Mouse (Mus musculus) stomach, embryonic 15.5 days (tissue): ENCODE measurements at regions not wholly inside any gene's neighbourhood (a gene's known extent, or its start where the extent isn't known, plus 50 kb on each side); places are given as distances from the start of the nearest gene placed in this dataset.

ENCODE experiments used
- ATAC-seq: fragments of 200-750 bp; cut with Nextera tagmentation; 2 replicates; pipeline ENCODE4 v1.8.0; 2017; ENCODE audit warnings: low read depth, moderate number of reproducible peaks, moderate TSS enrichment; ENCODE audit not compliant: insufficient read depth, low FRiP score
- H3K27ac ChIP-seq: fragments of 300-500 bp; sonication (generic); 2 replicates; pipeline ENCODE4 v1.5.1; 2015; ENCODE audit warnings: mild to moderate bottlenecking, inconsistent platforms
- H3K27me3 ChIP-seq: fragments of 300-500 bp; sonication (generic); replicated peaks from 2 replicates; pipeline ENCODE4 v1.6.1; 2015; ENCODE audit warnings: inconsistent platforms
- H3K36me3 ChIP-seq: fragments of 300-500 bp; sonication (generic); 2 replicates; pipeline ENCODE4 v1.6.1; 2015; ENCODE audit warnings: inconsistent platforms
- H3K4me1 ChIP-seq: fragments of 300-500 bp; sonication (generic); 2 replicates; pipeline ENCODE4 v1.6.1; 2015; ENCODE audit warnings: inconsistent platforms
- H3K4me2 ChIP-seq: fragments of 300-500 bp; sonication (generic); 2 replicates; pipeline ENCODE4 v1.6.1; 2015; ENCODE audit warnings: mild to moderate bottlenecking, inconsistent platforms
- H3K4me3 ChIP-seq: fragments of 300-500 bp; sonication (generic); replicated peaks from 2 replicates; pipeline ENCODE4 v1.5.1; 2015; ENCODE audit warnings: inconsistent platforms
- H3K9ac ChIP-seq: fragments of 300-500 bp; sonication (generic); 2 replicates; pipeline ENCODE4 v1.6.1; 2015; ENCODE audit warnings: inconsistent platforms
- H3K9me3 ChIP-seq: fragments of 300-500 bp; sonication (generic); 2 replicates; pipeline ENCODE4 v1.6.1; 2016; ENCODE audit warnings: inconsistent platforms
- whole genome bisulfite sequencing: fragments of 180-500 bp; shearing (Covaris S2); methylation state at CpG from one replicate; pipeline ENCODE4 v1.1.7; 2015; 5-methylcytosine and 5-hydroxymethylcytosine counted together

- Histone ChIP-seq H3K9ac (no peak overlapping the region), H3K4me1 (no peaks in the 10 kb centered on the region), H3K4me3 (no peak overlapping the region), H3K27ac (no peak overlapping the region), H3K36me3 (no peaks in the 10 kb centered on the region), H3K9me3 (no peaks in the 10 kb centered on the region), H3K27me3 (no peaks in the 10 kb centered on the region), H3K4me2 (no peak overlapping the region)
- no peak for ATAC-seq
- 23% methylated on average over 5 of the region's 5 CpGs for WGBS
Measured at GRCm38 (mm10) chr11:48605223-48605824, 194.8 kb upstream of the Rack1 start.

- H3K27me3 ChIP-seq = no peaks in the 10 kb centered on the region
- WGBS = 64% methylated on average over 1 of the region's 1 CpGs
- no peak overlapping the region for H3K9ac ChIP-seq
- H3K36me3 ChIP-seq = no peaks in the 10 kb centered on the region
- 0 out of 2 replicates have a peak, but pooled peaks cover 4% of the 10 kb centered on the region for H3K4me1 ChIP-seq
- no peak overlapping the region for H3K4me3 ChIP-seq
- no peak overlapping the region for H3K4me2 ChIP-seq
- ATAC-seq = no peak
- H3K9me3 ChIP-seq = no peaks in the 10 kb centered on the region
- no peak overlapping the region for H3K27ac ChIP-seq
Measured at GRCm38 (mm10) chr11:48601096-48601495, 199.0 kb upstream of the Rack1 start.

- no peak overlapping the region for H3K9ac ChIP-seq
- H3K9me3 ChIP-seq = no peaks in the 10 kb centered on the region
Measured at GRCm38 (mm10) chr11:48599573-48600127, 200.5 kb upstream of the Rack1 start.

GRCm38 (mm10) chr11:48599033-48599432 lies 201.1 kb upstream of the Rack1 start:
- ATAC-seq = peak; percentile 47; the same call in 1 of the 2 replicates
- Histone ChIP-seq H3K27me3 (no peaks in the 10 kb centered on the region), H3K4me3 (no peak overlapping the region), H3K36me3 (no peaks in the 10 kb centered on the region), H3K9ac (no peak overlapping the region), H3K9me3 (no peaks in the 10 kb centered on the region), H3K4me1 (0 out of 2 replicates have a peak, but pooled peaks cover 4% of the 10 kb centered on the region), H3K4me2 (no peak overlapping the region), H3K27ac (no peak overlapping the region)

More at GRCm38 (mm10) chr11:48599573-48600127, 200.5 kb upstream of the Rack1 start:
- WGBS = 33% methylated on average over 5 of the region's 5 CpGs
- H3K4me1 ChIP-seq = 0 out of 2 replicates have a peak, but pooled peaks cover 4% of the 10 kb centered on the region
- no peak overlapping the region for H3K4me2 ChIP-seq
- H3K36me3 ChIP-seq = no peaks in the 10 kb centered on the region
- no peaks in the 10 kb centered on the region for H3K27me3 ChIP-seq
- peak; percentile 53; the same call in 1 of the 2 replicates for ATAC-seq
- H3K4me3 ChIP-seq = no peak overlapping the region
- H3K27ac ChIP-seq = peak overlapping the region; percentile 31; the same call in 1 of the 2 replicates

GRCm38 (mm10) chr11:48594429-48594828 lies 205.7 kb upstream of the Rack1 start:
- Histone ChIP-seq H3K36me3 (no peaks in the 10 kb centered on the region), H3K27me3 (no peaks in the 10 kb centered on the region), H3K4me3 (no peak overlapping the region), H3K9me3 (no peaks in the 10 kb centered on the region), H3K4me2 (no peak overlapping the region), H3K27ac (no peak overlapping the region), H3K9ac (no peak overlapping the region), H3K4me1 (no peaks in the 10 kb centered on the region)
- WGBS = 21% methylated on average over 5 of the region's 5 CpGs
- ATAC-seq = no peak

GRCm38 (mm10) chr11:48588833-48589649 lies 211.1 kb upstream of the Rack1 start:
- H3K36me3 ChIP-seq = no peaks in the 10 kb centered on the region
- ATAC-seq = no peak; the same call in 1 of the 2 replicates
- no peak overlapping the region for H3K27ac ChIP-seq
- H3K4me2 ChIP-seq = no peak overlapping the region
- no peaks in the 10 kb centered on the region for H3K4me1 ChIP-seq
- H3K27me3 ChIP-seq = no peaks in the 10 kb centered on the region
- H3K4me3 ChIP-seq = no peak overlapping the region
- H3K9me3 ChIP-seq = no peaks in the 10 kb centered on the region
- H3K9ac ChIP-seq = no peak overlapping the region
- 26% methylated on average over 9 of the region's 9 CpGs for WGBS

GRCm38 (mm10) chr11:48568769-48569168 lies 231.4 kb upstream of the Rack1 start:
- H3K9ac ChIP-seq = no peak overlapping the region
- ATAC-seq = no peak
- H3K9me3 ChIP-seq = no peaks in the 10 kb centered on the region
- 78% methylated on average over 3 of the region's 3 CpGs for WGBS
- H3K4me1 ChIP-seq = no peaks in the 10 kb centered on the region
- H3K4me2 ChIP-seq = no peak overlapping the region
- no peaks in the 10 kb centered on the region for H3K27me3 ChIP-seq
- H3K27ac ChIP-seq = no peak overlapping the region
- H3K4me3 ChIP-seq = no peak overlapping the region
- no peaks in the 10 kb centered on the region for H3K36me3 ChIP-seq

- Histone ChIP-seq H3K4me3 (no peak overlapping the region), H3K9ac (no peak overlapping the region), H3K36me3 (no peaks in the 10 kb centered on the region), H3K4me1 (no peaks in the 10 kb centered on the region), H3K4me2 (no peak overlapping the region), H3K27me3 (no peaks in the 10 kb centered on the region), H3K27ac (no peak overlapping the region), H3K9me3 (no peaks in the 10 kb centered on the region)
- ATAC-seq = no peak
- 55% methylated on average over 6 of the region's 6 CpGs for WGBS
Measured at GRCm38 (mm10) chr11:48567583-48568562, 232.3 kb upstream of the Rack1 start.

- Histone ChIP-seq H3K4me3 (no peak overlapping the region), H3K4me1 (no peaks in the 10 kb centered on the region), H3K9me3 (no peaks in the 10 kb centered on the region), H3K27me3 (no peaks in the 10 kb centered on the region), H3K27ac (no peak overlapping the region), H3K4me2 (no peak overlapping the region), H3K9ac (no peak overlapping the region), H3K36me3 (no peaks in the 10 kb centered on the region)
- 82% methylated on average over 1 of the region's 1 CpGs for WGBS
- ATAC-seq = no peak
Measured at GRCm38 (mm10) chr11:48558053-48558452, 242.1 kb upstream of the Rack1 start.

GRCm38 (mm10) chr11:48552006-48552405 lies 248.1 kb upstream of the Rack1 start:
- ATAC-seq = no peak
- 91% methylated on average over 3 of the region's 3 CpGs for WGBS
- H3K4me1 ChIP-seq = no peaks in the 10 kb centered on the region
- H3K9ac ChIP-seq = no peak overlapping the region
- H3K4me2 ChIP-seq = no peak overlapping the region
- H3K27me3 ChIP-seq = no peaks in the 10 kb centered on the region
- H3K9me3 ChIP-seq = no peaks in the 10 kb centered on the region
- H3K4me3 ChIP-seq = no peak overlapping the region
- H3K27ac ChIP-seq = no peak overlapping the region
- no peaks in the 10 kb centered on the region for H3K36me3 ChIP-seq

- WGBS = 76% methylated on average over 2 of the region's 2 CpGs
- H3K27ac ChIP-seq = no peak overlapping the region
- ATAC-seq = no peak
Measured at GRCm38 (mm10) chr11:48551201-48551600, 248.9 kb upstream of the Rack1 start.

More at GRCm38 (mm10) chr11:48551201-48551600, 248.9 kb upstream of the Rack1 start:
- Histone ChIP-seq H3K9ac (no peak overlapping the region), H3K4me2 (no peak overlapping the region), H3K36me3 (no peaks in the 10 kb centered on the region), H3K9me3 (no peaks in the 10 kb centered on the region), H3K27me3 (no peaks in the 10 kb centered on the region), H3K4me3 (no peak overlapping the region), H3K4me1 (no peaks in the 10 kb centered on the region)
